8 mouse cellular contexts compared by ENCODE assay signal in genomic region chr6:81975971-81976621, GRCm38 (mm10). TPM values are rescaled to one million over a fixed set of nuclear protein-coding genes. Genes with fewer than 3 reads are reported as not detected.
DNase-seq lines count a peak whose midpoint lies in the region; ATAC-seq and TF ChIP-seq lines count a peak whose summit lies in the region.

No protein-coding gene starts in this region.

- no peaks in the 10 kb centered on the region for H3K36me3 ChIP-seq in forebrain, embryonic 11.5 days (ENCODE audit: control insufficient read depth, insufficient read depth, low read length)
- no peaks in the 10 kb centered on the region for H3K36me3 ChIP-seq in hindbrain, embryonic 10.5 days

- WGBS in forebrain, embryonic 11.5 days: 42% methylated on average over 7 of the region's 7 CpGs
- WGBS in hindbrain, embryonic 10.5 days: 37% methylated on average over 7 of the region's 7 CpGs

- peak; percentile 99 for TF ChIP-seq CTCF in layer of hippocampus, adult 2 months (conservative IDR thresholded peaks at IDR 0.05)

- peak; percentile 39 to 58 for DNase-seq in CD8-positive naive resting alpha-beta T cell, adult 2 months (ENCODE audit: low read depth in 2 of 2, low spot score in 2 of 2)
- DNase-seq in adrenal gland, postnatal 14 days: peak; percentile 86
- DNase-seq in forebrain, embryonic 11.5 days (ENCODE audit: low spot score): peak; percentile 84
- DNase-seq in hindbrain, embryonic 10.5 days (ENCODE audit: low spot score): peak; percentile 72
- DNase-seq in layer of hippocampus, adult 2 months (ENCODE audit: low spot score in 2 of 2): peak; percentile 74 to 87
- peak; percentile 86 for DNase-seq in lung, postnatal 10 days
- peak; percentile 77 for DNase-seq in retina, postnatal 1 day
- DNase-seq in thymus, postnatal 36 days: peak; percentile 51 to 61

- H3K4me2 ChIP-seq in forebrain, embryonic 11.5 days (ENCODE audit: low read depth, low read length, severe bottlenecking): no peak overlapping the region

- H3K4me1 ChIP-seq in forebrain, embryonic 11.5 days (replicated peaks; ENCODE audit: control insufficient read depth, insufficient read depth, low read length): no peaks in the 10 kb centered on the region
- H3K4me1 ChIP-seq in hindbrain, embryonic 10.5 days (replicated peaks): no peaks in the 10 kb centered on the region

- H3K27ac ChIP-seq in forebrain, embryonic 11.5 days (ENCODE audit: low read depth, low read length): no peak overlapping the region
- no peak overlapping the region for H3K27ac ChIP-seq in hindbrain, embryonic 10.5 days
- no peak overlapping the region for H3K27ac ChIP-seq in layer of hippocampus, adult 2 months

- ATAC-seq in forebrain, embryonic 11.5 days (replicated peaks; ENCODE audit: low FRiP score): peak; percentile 55; the same call in 1 of the 2 replicates

- H3K4me3 ChIP-seq in forebrain, embryonic 11.5 days (ENCODE audit: low read depth, low read length): no peak overlapping the region
- H3K4me3 ChIP-seq in hindbrain, embryonic 10.5 days: no peak overlapping the region
- no peak overlapping the region for H3K4me3 ChIP-seq in layer of hippocampus, adult 2 months

- H3K9me3 ChIP-seq in forebrain, embryonic 11.5 days (ENCODE audit: control insufficient read depth, low read length): no peaks in the 10 kb centered on the region
- no peaks in the 10 kb centered on the region for H3K9me3 ChIP-seq in hindbrain, embryonic 10.5 days

- no peaks in the 10 kb centered on the region for H3K27me3 ChIP-seq in forebrain, embryonic 11.5 days (ENCODE audit: control insufficient read depth, insufficient read depth, low read length)
- no peaks in the 10 kb centered on the region for H3K27me3 ChIP-seq in hindbrain, embryonic 10.5 days (ENCODE audit: insufficient read depth, poor library complexity, severe bottlenecking)

- no peak overlapping the region for H3K9ac ChIP-seq in forebrain, embryonic 11.5 days (ENCODE audit: low read length)

RNA-seq across cellular contexts. Expression of gene Mrpl19, which starts 10.3 kb away (rescaled TPM):
- total RNA-seq in adrenal gland, postnatal 14 days (2021): 35.9 and 51.0 TPM in 2 replicates
- 58.9 and 59.6 TPM in 2 replicates for polyA plus RNA-seq in forebrain, embryonic 11.5 days (2014; fragmentation: Nextera tagmentation; extraction: Ambion mirVana)
- polyA plus RNA-seq in hindbrain, embryonic 10.5 days (2016; fragmentation: Nextera tagmentation; extraction: Ambion mirVana): 59.2 and 62.2 TPM in 2 replicates
- total RNA-seq in layer of hippocampus, adult 2 months (2021): 10 to 100 TPM; 33.2 to 35.3 TPM

RNA-seq across cellular contexts. Expression of gene Gcfc2, which starts 52.6 kb away (rescaled TPM):
- total RNA-seq in adrenal gland, postnatal 14 days (2021): 8.9 and 11.8 TPM in 2 replicates
- polyA plus RNA-seq in forebrain, embryonic 11.5 days (2014; fragmentation: Nextera tagmentation; extraction: Ambion mirVana): 14.4 and 18.5 TPM in 2 replicates
- 8.6 and 11.6 TPM in 2 replicates for polyA plus RNA-seq in hindbrain, embryonic 10.5 days (2016; fragmentation: Nextera tagmentation; extraction: Ambion mirVana)
- total RNA-seq in layer of hippocampus, adult 2 months (2021): 10 to 100 TPM; 14.4 to 18.0 TPM
